Mouse (Mus musculus): ENCODE results near the gene Gm36210.
A peak's percentile ranks its signal among the peaks of the same experiment; 100 is the strongest.
"Not testable (repeated sequence)": the region's sequence is repeated elsewhere in the genome, so short reads cannot be mapped to it uniquely, and the experiment has no call there.

Gm36210 gene

GRCm38 (mm10) chr7:4879036-4879435, 27.3 kb downstream of the Gm36210 start:
- DNase-seq (ENCODE audit: low read depth, low spot score): not testable (repeated sequence)

GRCm38 (mm10) chr7:4878186-4878585, 28.1 kb downstream of the Gm36210 start:
- no peak for DNase-seq (ENCODE audit: low read depth, low spot score)

GRCm38 (mm10) chr7:4877226-4877625, 29.1 kb downstream of the Gm36210 start:
- DNase-seq (ENCODE audit: low read depth, low spot score): no peak

GRCm38 (mm10) chr7:4876753-4877221, 29.5 kb downstream of the Gm36210 start, which contains the start of gene Isoc2a:
TSS of gene Isoc2a (plus strand) at chr7:4877153.
- DNase-seq (ENCODE audit: low read depth, low spot score): peak; percentile 81

GRCm38 (mm10) chr7:4870133-4870532, 36.2 kb downstream of the Gm36210 start, which contains the start of gene Isoc2b:
TSS of gene Isoc2b (minus strand) at chr7:4870258.
- no peak for DNase-seq (ENCODE audit: low read depth, low spot score)

GRCm38 (mm10) chr7:4866631-4867180, 39.6 kb downstream of the Gm36210 start:
- DNase-seq (ENCODE audit: low read depth, low spot score): no peak

- peak; percentile 84 for DNase-seq (ENCODE audit: low read depth, low spot score)
Observed at GRCm38 (mm10) chr7:4865579-4866493, 40.5 kb downstream of the Gm36210 start.

GRCm38 (mm10) chr7:4865090-4865489, 41.2 kb downstream of the Gm36210 start:
- no peak for DNase-seq (ENCODE audit: low read depth, low spot score)

- DNase-seq (ENCODE audit: low read depth, low spot score): no peak
Observed at GRCm38 (mm10) chr7:4864130-4864845, 42.0 kb downstream of the Gm36210 start.

GRCm38 (mm10) chr7:4863541-4864080, 42.7 kb downstream of the Gm36210 start:
- DNase-seq (ENCODE audit: low read depth, low spot score): no peak

- no peak for DNase-seq (ENCODE audit: low read depth, low spot score)
Observed at GRCm38 (mm10) chr7:4863041-4863440, 43.3 kb downstream of the Gm36210 start.

GRCm38 (mm10) chr7:4860926-4861325, 45.4 kb downstream of the Gm36210 start:
- not testable (repeated sequence) for DNase-seq (ENCODE audit: low read depth, low spot score)

GRCm38 (mm10) chr7:4859418-4859978, 46.8 kb downstream of the Gm36210 start:
- DNase-seq (ENCODE audit: low read depth, low spot score): no peak

GRCm38 (mm10) chr7:4857321-4857720, 49.0 kb downstream of the Gm36210 start:
- DNase-seq (ENCODE audit: low read depth, low spot score): no peak

GRCm38 (mm10) chr7:4856508-4856907, 49.8 kb downstream of the Gm36210 start:
- DNase-seq (ENCODE audit: low read depth, low spot score): no peak

- DNase-seq (ENCODE audit: low read depth, low spot score): no peak
Observed at GRCm38 (mm10) chr7:4853613-4854012, 52.7 kb downstream of the Gm36210 start.

- DNase-seq (ENCODE audit: low read depth, low spot score): no peak
Observed at GRCm38 (mm10) chr7:4851315-4851688, 55.0 kb downstream of the Gm36210 start.

GRCm38 (mm10) chr7:4850621-4851314, 55.5 kb downstream of the Gm36210 start:
- DNase-seq (ENCODE audit: low read depth, low spot score): no peak

GRCm38 (mm10) chr7:4849372-4849771, 56.9 kb downstream of the Gm36210 start:
- no peak for DNase-seq (ENCODE audit: low read depth, low spot score)
